Mouse (Mus musculus): ENCODE data around the gene Mdga1. TPM values are rescaled to one million over a fixed set of nuclear protein-coding genes. Genes with fewer than 3 reads are reported as not detected.
A peak's percentile ranks its signal among the peaks of the same experiment; 100 is the strongest.

The Mdga1 gene
- total RNA-seq, 2 experiments from 2014 or later = 3.1 to 4.2 TPM

GRCm38 (mm10) chr17:29981568-29981967 is 11.7 kb upstream of the Mdga1 start:
- no peak for DNase-seq

GRCm38 (mm10) chr17:29979841-29980240 is 10.0 kb upstream of the Mdga1 start:
- no peak for DNase-seq

GRCm38 (mm10) chr17:29979020-29979419 is 9.1 kb upstream of the Mdga1 start:
- DNase-seq = peak; percentile 29

- peak; percentile 95 for DNase-seq
Observed at GRCm38 (mm10) chr17:29975731-29976130, 5.8 kb upstream of the Mdga1 start.

- DNase-seq = no peak
Observed at GRCm38 (mm10) chr17:29973226-29973625, 3.3 kb upstream of the Mdga1 start.

GRCm38 (mm10) chr17:29971761-29972432 is 2.0 kb upstream of the Mdga1 start:
- no peak for DNase-seq

GRCm38 (mm10) chr17:29965506-29965905 is 4.4 kb downstream of the Mdga1 start:
- DNase-seq = no peak

- DNase-seq = peak; percentile 48
Observed at GRCm38 (mm10) chr17:29963730-29964259, 6.1 kb downstream of the Mdga1 start.

- no peak for DNase-seq
Observed at GRCm38 (mm10) chr17:29955880-29956279, 14.0 kb downstream of the Mdga1 start.

- DNase-seq = no peak
Observed at GRCm38 (mm10) chr17:29954316-29954715, 15.6 kb downstream of the Mdga1 start.

GRCm38 (mm10) chr17:29951100-29951499 is 18.8 kb downstream of the Mdga1 start:
- no peak for DNase-seq

GRCm38 (mm10) chr17:29950574-29950973 is 19.3 kb downstream of the Mdga1 start:
- DNase-seq = no peak

- no peak for DNase-seq
Observed at GRCm38 (mm10) chr17:29947271-29947714, 22.6 kb downstream of the Mdga1 start.

GRCm38 (mm10) chr17:29944376-29944775 is 25.5 kb downstream of the Mdga1 start:
- DNase-seq = no peak

- peak; percentile 15 for DNase-seq
Observed at GRCm38 (mm10) chr17:29939011-29939410, 30.9 kb downstream of the Mdga1 start.

GRCm38 (mm10) chr17:29937350-29937781 is 32.5 kb downstream of the Mdga1 start:
- peak; percentile 74 for DNase-seq

- no peak for DNase-seq
Observed at GRCm38 (mm10) chr17:29934133-29934851, 35.6 kb downstream of the Mdga1 start.

GRCm38 (mm10) chr17:29932753-29933152 is 37.1 kb downstream of the Mdga1 start:
- DNase-seq = no peak

- DNase-seq = no peak
Observed at GRCm38 (mm10) chr17:29931224-29931945, 38.5 kb downstream of the Mdga1 start.

GRCm38 (mm10) chr17:29928751-29929237 is 41.1 kb downstream of the Mdga1 start:
- DNase-seq = peak; percentile 40

- DNase-seq = peak; percentile 16
Observed at GRCm38 (mm10) chr17:29925608-29926606, 44.0 kb downstream of the Mdga1 start.

Measured in adrenal gland, postnatal 10 days (tissue).